Mouse (Mus musculus) lung, postnatal 0 days (tissue): ENCODE results near the gene Leng8. TPM values are rescaled to one million over a fixed set of nuclear protein-coding genes. Genes with fewer than 3 reads are reported as not detected.

Source experiments
- ATAC-seq: fragments of 200-750 bp; cut with Nextera tagmentation; 2 replicates; pipeline ENCODE4 v1.8.0; 2017; ENCODE audit warnings: moderate library complexity
- DNase-seq: peaks from one replicate; pipeline ENCODE4 v3.0.0-alpha.2; 2016; ENCODE audit warnings: low spot score
- H3K27ac ChIP-seq: fragments of 300-500 bp; sonication (generic); 2 replicates; pipeline ENCODE4 v1.5.1; 2014; ENCODE audit warnings: antibody characterized with exemption, mild to moderate bottlenecking, low read length, mixed read lengths
- H3K27me3 ChIP-seq: fragments of 300-500 bp; sonication (generic); replicated peaks from 2 replicates; pipeline ENCODE4 v1.6.1; 2014; ENCODE audit warnings: low read length, mixed read lengths; ENCODE audit not compliant: insufficient read depth
- H3K36me3 ChIP-seq: fragments of 300-500 bp; sonication (generic); 2 replicates; pipeline ENCODE4 v1.6.1; 2014; ENCODE audit warnings: low read length, mixed read lengths; ENCODE audit not compliant: insufficient read depth
- H3K4me1 ChIP-seq: fragments of 300-500 bp; sonication (generic); 2 replicates; pipeline ENCODE4 v1.6.1; 2014; ENCODE audit warnings: antibody characterized with exemption, low read depth, low read length, mixed read lengths; ENCODE audit not compliant: insufficient read depth
- H3K4me2 ChIP-seq: fragments of 300-500 bp; sonication (generic); replicated peaks from 2 replicates; pipeline ENCODE4 v1.6.1; 2014; ENCODE audit warnings: low read depth, mild to moderate bottlenecking, low read length, moderate library complexity, mixed read lengths
- H3K4me3 ChIP-seq: fragments of 300-500 bp; sonication (generic); 2 replicates; pipeline ENCODE4 v1.5.1; 2014; ENCODE audit warnings: low read depth, low read length
- H3K9ac ChIP-seq: fragments of 300-500 bp; sonication (generic); replicated peaks from 2 replicates; pipeline ENCODE4 v1.6.1; 2014; ENCODE audit warnings: low read depth, mild to moderate bottlenecking
- H3K9me3 ChIP-seq: fragments of 300-500 bp; sonication (generic); 2 replicates; pipeline ENCODE4 v1.6.1; 2016; ENCODE audit warnings: low read length, mixed read lengths
- CTCF ChIP-seq: IDR thresholded peaks from 2 replicates; pipeline ENCODE4 v1.5.1; 2016; ENCODE audit warnings: antibody characterized with exemption, mild to moderate bottlenecking
- EP300 ChIP-seq: IDR thresholded peaks from 2 replicates; pipeline ENCODE4 v1.6.1; 2016; ENCODE audit warnings: antibody characterized with exemption, mild to moderate bottlenecking, control low read depth
- WGBS: fragments of 180-500 bp; shearing (Covaris S2); extraction: QIAGEN DNeasy Blood & Tissue Kit; methylation state at CpG from one replicate; pipeline ENCODE4 v1.1.7; 2014; 5-methylcytosine and 5-hydroxymethylcytosine counted together
- polyA plus RNA-seq: library from polyadenylated mRNA; unstranded; fragments of >200 nt; fragmentation: Nextera tagmentation; extraction: Ambion mirVana; gene quantifications from 2 replicates; pipeline ENCODE4 v1.2.1, GENCODE M21; 2015

Gene Leng8
- polyA plus RNA-seq, 1 experiment from 2014 or later = 29.6 TPM

DNA sequence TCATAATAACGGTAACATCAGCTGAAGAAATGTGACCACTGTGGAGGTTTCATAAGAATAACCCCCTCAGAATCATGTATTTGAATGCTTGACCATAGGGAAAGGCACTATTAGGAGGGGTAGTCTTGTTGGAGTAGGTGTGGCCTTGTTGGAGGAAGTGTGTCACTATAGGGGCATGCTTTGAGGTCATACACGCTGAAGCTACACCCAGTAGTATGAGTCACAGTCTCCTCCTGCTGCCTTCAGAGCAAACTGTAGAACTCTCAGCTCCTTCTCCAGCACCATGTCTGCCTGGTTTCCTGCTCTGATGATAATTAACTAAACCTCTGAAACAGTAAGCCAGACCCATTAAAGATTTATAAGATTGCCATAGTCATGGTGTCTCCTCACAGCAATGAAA, 38.0 kb upstream of the Leng8 start:
- WGBS = 60% methylated on average over 2 of the region's 2 CpGs
- no peak for ATAC-seq

GRCm38 (mm10) chr7:4101144-4101543, 35.7 kb upstream of the Leng8 start:
- ATAC-seq (no peak), DNase-seq (no peak)
- no peaks in the 10 kb centered on the region for H3K4me1 ChIP-seq
- no peaks in the 10 kb centered on the region for H3K9me3 ChIP-seq
- no peak overlapping the region for H3K4me3 ChIP-seq
- no peak overlapping the region for H3K4me2 ChIP-seq
- no peaks in the 10 kb centered on the region for H3K36me3 ChIP-seq
- WGBS = 74% methylated on average over 5 of the region's 5 CpGs
- no peak overlapping the region for H3K9ac ChIP-seq
- TF ChIP-seq CTCF (no peak), EP300 (no peak)
- H3K27ac ChIP-seq = no peak overlapping the region
- H3K27me3 ChIP-seq = no peaks in the 10 kb centered on the region

More for the DNA sequence above, 38.0 kb upstream of the Leng8 start:
- H3K27me3 ChIP-seq = no peaks in the 10 kb centered on the region
- H3K36me3 ChIP-seq = no peaks in the 10 kb centered on the region
- no peak overlapping the region for H3K4me3 ChIP-seq
- no peak overlapping the region for H3K27ac ChIP-seq
- H3K9ac ChIP-seq = no peak overlapping the region
- no peak for TF ChIP-seq CTCF
- no peak for TF ChIP-seq EP300
- no peaks in the 10 kb centered on the region for H3K9me3 ChIP-seq
- H3K4me1 ChIP-seq = no peaks in the 10 kb centered on the region
- H3K4me2 ChIP-seq = no peak overlapping the region
- DNase-seq = no peak

DNA sequence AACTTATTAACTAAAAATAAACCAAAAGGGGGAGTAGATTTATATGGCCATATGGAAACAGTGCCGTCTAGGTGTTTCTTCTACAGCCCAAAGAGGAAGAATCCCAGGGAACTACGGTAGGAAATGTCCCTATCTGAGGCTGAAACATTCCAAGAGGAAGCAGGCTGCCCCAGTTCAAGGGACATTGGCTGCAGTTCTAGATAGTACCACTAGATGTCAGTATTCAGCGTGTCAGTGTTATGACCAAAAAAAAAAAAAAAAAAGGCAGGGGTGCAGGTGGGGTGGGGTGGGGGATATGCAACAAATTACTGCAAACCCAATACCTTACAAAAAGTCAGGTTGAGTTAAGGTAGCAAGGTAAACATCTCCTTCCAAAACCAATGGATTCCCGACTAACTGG, 33.4 kb upstream of the Leng8 start:
- TF ChIP-seq CTCF (peak; percentile 74), EP300 (no peak)
- WGBS = 13% methylated on average over 4 of the region's 4 CpGs

GRCm38 (mm10) chr7:4111766-4112165, 25.1 kb upstream of the Leng8 start:
- H3K9ac ChIP-seq = no peak overlapping the region
- no peak for DNase-seq

More for the DNA sequence above, 33.4 kb upstream of the Leng8 start:
- Histone ChIP-seq H3K36me3 (no peaks in the 10 kb centered on the region), H3K4me3 (no peak overlapping the region), H3K4me1 (no peaks in the 10 kb centered on the region), H3K27ac (no peak overlapping the region), H3K9ac (no peak overlapping the region), H3K27me3 (no peaks in the 10 kb centered on the region), H3K4me2 (no peak overlapping the region), H3K9me3 (no peaks in the 10 kb centered on the region)
- no peak for ATAC-seq
- peak; percentile 46 for DNase-seq

DNA sequence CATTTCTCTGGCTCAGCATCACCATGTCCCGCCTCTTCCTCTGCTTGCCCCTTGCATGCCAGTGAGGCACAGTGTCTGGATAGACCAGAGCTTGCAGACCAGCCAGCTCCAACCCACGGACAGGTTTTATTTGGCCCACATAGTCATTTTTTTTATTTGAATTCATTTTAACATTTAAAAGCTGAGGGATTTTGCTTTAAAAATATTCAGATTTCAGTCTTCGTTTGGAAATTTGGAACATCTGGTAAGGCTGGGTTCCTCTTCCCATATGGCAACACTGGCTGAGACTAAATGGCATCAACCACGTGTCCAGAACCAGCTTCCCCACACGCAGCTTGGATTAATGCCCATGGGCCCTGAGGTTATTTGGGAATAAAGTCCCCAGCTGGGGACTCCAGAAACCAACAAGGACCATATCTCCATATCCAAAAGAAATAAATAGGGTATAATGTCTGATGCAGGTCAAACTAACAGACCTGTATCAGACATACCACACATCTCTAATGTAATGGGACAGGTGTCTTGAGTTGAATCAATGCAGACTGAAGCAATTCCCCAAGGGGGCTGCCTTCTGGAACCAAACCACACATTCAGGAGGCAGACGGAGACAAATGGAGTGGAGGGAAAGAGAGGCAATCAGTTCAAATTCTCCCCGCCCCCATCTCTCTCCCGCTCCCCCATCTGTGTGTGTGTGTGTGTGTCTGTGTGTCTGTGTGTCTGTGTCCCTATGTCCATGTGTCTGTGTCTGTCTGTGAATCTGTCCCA, 19.6 kb upstream of the Leng8 start:
- H3K27me3 ChIP-seq = peaks cover 11% of the 10 kb centered on the region; the same call in 1 of the 2 replicates
- no peaks in the 10 kb centered on the region for H3K4me1 ChIP-seq
- H3K9me3 ChIP-seq = no peaks in the 10 kb centered on the region
- ATAC-seq (no peak), DNase-seq (no peak)
- H3K4me2 ChIP-seq = no peak overlapping the region
- no peak overlapping the region for H3K27ac ChIP-seq
- no peak overlapping the region for H3K4me3 ChIP-seq
- no peak for TF ChIP-seq EP300
- TF ChIP-seq CTCF = no peak
- H3K9ac ChIP-seq = no peak overlapping the region
- 62% methylated on average over 8 of the region's 8 CpGs for WGBS
- H3K36me3 ChIP-seq = no peaks in the 10 kb centered on the region

More at GRCm38 (mm10) chr7:4111766-4112165, 25.1 kb upstream of the Leng8 start:
- H3K4me2 ChIP-seq = no peak overlapping the region
- no peaks in the 10 kb centered on the region for H3K36me3 ChIP-seq
- H3K27me3 ChIP-seq = no peaks in the 10 kb centered on the region
- ATAC-seq = no peak
- TF ChIP-seq EP300 (no peak), CTCF (no peak)
- 53% methylated on average over 3 of the region's 3 CpGs for WGBS
- no peak overlapping the region for H3K4me3 ChIP-seq
- no peak overlapping the region for H3K27ac ChIP-seq
- no peaks in the 10 kb centered on the region for H3K4me1 ChIP-seq
- H3K9me3 ChIP-seq = no peaks in the 10 kb centered on the region

DNA sequence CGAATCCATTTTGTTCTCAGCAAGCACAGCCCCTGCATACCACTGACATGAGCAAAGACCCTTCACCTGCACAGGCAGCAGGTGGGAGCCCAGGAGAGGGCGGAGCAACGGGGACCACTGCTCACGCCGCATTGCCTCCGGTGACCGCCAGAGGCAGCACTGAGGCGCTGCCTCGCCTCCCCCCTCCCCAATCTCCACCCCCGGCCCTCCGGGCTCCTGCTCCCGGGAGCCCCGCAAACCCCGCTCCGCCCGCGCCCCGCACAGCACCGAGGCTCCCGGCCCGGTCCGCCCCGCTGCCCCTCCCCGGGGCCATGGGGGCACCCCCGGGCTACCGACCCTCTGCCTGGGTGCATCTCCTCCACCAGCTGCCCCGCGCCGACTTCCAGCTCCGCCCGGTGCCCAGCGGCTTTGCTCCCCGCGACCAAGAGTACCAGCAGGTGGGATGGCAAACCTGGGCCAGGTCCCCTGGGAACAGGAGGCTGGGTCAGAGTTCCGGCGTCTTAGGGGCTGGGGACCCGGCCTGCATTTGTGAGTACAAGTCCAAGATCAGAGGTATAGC, 17.4 kb upstream of the Leng8 start, which contains the start of gene Ttyh1:
Gene Ttyh1, plus strand, starts transcription at position 65 of the 559 bp plus-strand sequence.
- H3K4me3 ChIP-seq = peak within 1 kb of the TSS; percentile 24
- H3K36me3 ChIP-seq = no peaks in the 10 kb centered on the region
- no peaks in the 10 kb centered on the region for H3K4me1 ChIP-seq
- TF ChIP-seq CTCF = peak; percentile 70
- no peak for TF ChIP-seq EP300
- H3K27ac ChIP-seq = no peak within 1 kb of the TSS
- H3K27me3 ChIP-seq = peaks cover 11% of the 10 kb centered on the region; the same call in 1 of the 2 replicates
- under 1% methylated on average over 36 of the region's 37 CpGs for WGBS
- no peak within 1 kb of the TSS for H3K9ac ChIP-seq
- H3K4me2 ChIP-seq = peak within 1 kb of the TSS; percentile 63
- no peaks in the 10 kb centered on the region for H3K9me3 ChIP-seq
- no peak for DNase-seq
- ATAC-seq = 0 out of 2 replicates have a peak, but pooled peaks have one; percentile 28
